Comparison of ENCODE assay signal across 19 mouse cellular contexts in genomic region chr12:80798271-80798670, GRCm38 (mm10). TPM values are rescaled to one million over a fixed set of nuclear protein-coding genes. Genes with fewer than 3 reads are reported as not detected.
DNase-seq lines count a peak whose midpoint lies in the region; ATAC-seq lines count a peak whose summit lies in the region.
"Had no signal": no experiment of that assay in that cellular context is flagged by ENCODE, and none has a peak within 500 bp of the region (broad histone marks: within the 10 kb centered on the region; RNA-seq: fewer than 3 reads in every experiment).

No protein-coding gene starts in this region.

- no peak overlapping the region for H3K9ac ChIP-seq in hindbrain, embryonic 16.5 days (ENCODE audit: low read depth, low read length)
- H3K9ac ChIP-seq in intestine, embryonic 16.5 days (ENCODE audit: low read depth, low read length) = no peak overlapping the region
- H3K9ac ChIP-seq: heart, embryonic 13.5 days; lung, embryonic 15.5 days; midbrain, embryonic 15.5 days; neural tube, embryonic 12.5 days had no signal

- no peak overlapping the region for H3K4me3 ChIP-seq in hindbrain, embryonic 16.5 days (ENCODE audit: low read length)
- no peak overlapping the region for H3K4me3 ChIP-seq in hindbrain, embryonic 10.5 days
- H3K4me3 ChIP-seq in intestine, embryonic 16.5 days (ENCODE audit: low read length) = no peak overlapping the region
- H3K4me3 ChIP-seq: heart, embryonic 13.5 days; lung, embryonic 15.5 days; midbrain, embryonic 15.5 days; neural tube, embryonic 12.5 days had no signal

- peak; percentile 61; the same call in 1 of the 2 replicates for ATAC-seq in hindbrain, embryonic 16.5 days
- ATAC-seq in intestine, embryonic 16.5 days = no peak
- ATAC-seq: midbrain, embryonic 15.5 days had no signal

- no peaks in the 10 kb centered on the region for H3K27me3 ChIP-seq in hindbrain, embryonic 16.5 days (replicated peaks; ENCODE audit: control insufficient read depth, insufficient read depth, low read length)
- no peaks in the 10 kb centered on the region for H3K27me3 ChIP-seq in hindbrain, embryonic 10.5 days (ENCODE audit: insufficient read depth, poor library complexity, severe bottlenecking)
- H3K27me3 ChIP-seq in intestine, embryonic 16.5 days (replicated peaks; ENCODE audit: control insufficient read depth, insufficient read depth, low read length) = no peaks in the 10 kb centered on the region
- H3K27me3 ChIP-seq: heart, embryonic 13.5 days; lung, embryonic 15.5 days; midbrain, embryonic 15.5 days; neural tube, embryonic 12.5 days had no signal

- no peak overlapping the region for H3K4me2 ChIP-seq in hindbrain, embryonic 16.5 days (ENCODE audit: low read length)
- no peak overlapping the region for H3K4me2 ChIP-seq in intestine, embryonic 16.5 days (ENCODE audit: low read depth, low read length)
- H3K4me2 ChIP-seq: heart, embryonic 13.5 days; liver, embryonic 11.5 days; lung, embryonic 15.5 days; midbrain, embryonic 15.5 days; neural tube, embryonic 12.5 days had no signal

- DNase-seq in hindbrain, embryonic 10.5 days (ENCODE audit: low spot score) = no peak
- DNase-seq in brain, adult 2 months (ENCODE audit: low read depth, low spot score) = peak; percentile 98
- peak; percentile 87 for DNase-seq in cerebellum, adult 11-12 months
- peak; percentile 83 for DNase-seq in cerebellum, postnatal 36 days
- no peak for DNase-seq in urinary bladder, postnatal 4 days (ENCODE audit: low spot score in 2 of 2)
- DNase-seq: adrenal gland, postnatal 25 days; gastrocnemius, postnatal 36 days; heart, postnatal 4 days; kidney, adult 11 months; kidney, postnatal 14 days; right cerebral cortex, adult 18-20 months; thymus, postnatal 14 days had no signal

- H3K27ac ChIP-seq in hindbrain, embryonic 16.5 days (ENCODE audit: low read depth, low read length) = no peak overlapping the region
- H3K27ac ChIP-seq in hindbrain, embryonic 10.5 days = no peak overlapping the region
- H3K27ac ChIP-seq in intestine, embryonic 16.5 days (ENCODE audit: low read length) = no peak overlapping the region
- H3K27ac ChIP-seq: heart, embryonic 13.5 days; lung, embryonic 15.5 days; midbrain, embryonic 15.5 days; neural tube, embryonic 12.5 days had no signal

- H3K9me3 ChIP-seq in hindbrain, embryonic 16.5 days (ENCODE audit: control insufficient read depth, low read length) = no peaks in the 10 kb centered on the region
- H3K9me3 ChIP-seq in hindbrain, embryonic 10.5 days = no peaks in the 10 kb centered on the region
- H3K9me3 ChIP-seq in intestine, embryonic 16.5 days (ENCODE audit: control insufficient read depth, low read length) = no peaks in the 10 kb centered on the region
- H3K9me3 ChIP-seq: heart, embryonic 13.5 days; lung, embryonic 15.5 days; midbrain, embryonic 15.5 days; neural tube, embryonic 12.5 days had no signal

- no peaks in the 10 kb centered on the region for H3K36me3 ChIP-seq in hindbrain, embryonic 16.5 days (ENCODE audit: control insufficient read depth, insufficient read depth, low read length)
- peaks cover 7% of the 10 kb centered on the region; the same call in 1 of the 2 replicates for H3K36me3 ChIP-seq in hindbrain, embryonic 10.5 days
- H3K36me3 ChIP-seq in intestine, embryonic 16.5 days (ENCODE audit: control insufficient read depth, insufficient read depth, low read length) = no peaks in the 10 kb centered on the region
- H3K36me3 ChIP-seq: lung, embryonic 15.5 days; midbrain, embryonic 15.5 days had no signal

- peaks cover 4% of the 10 kb centered on the region; the same call in 1 of the 2 replicates for H3K4me1 ChIP-seq in hindbrain, embryonic 16.5 days (ENCODE audit: control insufficient read depth, insufficient read depth, low read depth, low read length)
- peaks cover 12% of the 10 kb centered on the region for H3K4me1 ChIP-seq in hindbrain, embryonic 10.5 days (replicated peaks)
- peaks cover 16% of the 10 kb centered on the region for H3K4me1 ChIP-seq in intestine, embryonic 16.5 days (ENCODE audit: control insufficient read depth, insufficient read depth, low read length)

RNA-seq across cellular contexts. Expression of gene Susd6, which starts 8.0 kb away (rescaled TPM):
- polyA plus RNA-seq in hindbrain, embryonic 16.5 days (2015; fragmentation: Nextera tagmentation; extraction: Ambion mirVana) = 9.9 and 12.1 TPM in 2 replicates
- 15.6 and 15.9 TPM in 2 replicates for polyA plus RNA-seq in hindbrain, embryonic 10.5 days (2016; fragmentation: Nextera tagmentation; extraction: Ambion mirVana)
- polyA plus RNA-seq in intestine, embryonic 16.5 days (2015; fragmentation: Nextera tagmentation; extraction: Ambion mirVana) = 16.4 and 20.0 TPM in 2 replicates

RNA-seq across cellular contexts. Expression of gene Ccdc177, which starts 37.8 kb away (rescaled TPM):
- 2.0 and 2.3 TPM in 2 replicates for polyA plus RNA-seq in hindbrain, embryonic 16.5 days (2015; fragmentation: Nextera tagmentation; extraction: Ambion mirVana)
- polyA plus RNA-seq in hindbrain, embryonic 10.5 days (2016; fragmentation: Nextera tagmentation; extraction: Ambion mirVana) = 1.5 and 2.4 TPM in 2 replicates
- polyA plus RNA-seq in intestine, embryonic 16.5 days (2015; fragmentation: Nextera tagmentation; extraction: Ambion mirVana) = 0.02 and 0.09 TPM in 2 replicates
- polyA plus RNA-seq: heart, embryonic 13.5 days; liver, embryonic 11.5 days had no signal

Comparison
In these comparisons a context has a peak if more than half of its experiments do, and no peak if none do; other contexts are left out.
1. DNase-seq: peak in brain, adult 2 months (single experiment), cerebellum, adult 11-12 months (single experiment) and cerebellum, postnatal 36 days (2 of 2); none in hindbrain, embryonic 10.5 days (single experiment) and urinary bladder, postnatal 4 days (0 of 2).